Mouse (Mus musculus): ENCODE measurements at regions not wholly inside any gene's neighbourhood (a gene's known extent, or its start where the extent isn't known, plus 50 kb on each side); places are given as distances from the start of the nearest gene placed in this dataset.

GRCm38 (mm10) chr4:95233034-95233433, 181.0 kb upstream of the Jun start:
- TF ChIP-seq GATA1 (IDR thresholded peaks at IDR 0.05; ENCODE audit: borderline replicate concordance, low read length) (no peak), TAL1 (conservative IDR thresholded peaks at IDR 0.05; ENCODE audit: low read depth, low read length) (no peak), POLR2AphosphoS5 (IDR thresholded peaks at IDR 0.05; ENCODE audit: insufficient replicate concordance, low read depth, low read length) (no peak), GATA2 (IDR thresholded peaks at IDR 0.05; ENCODE audit: borderline replicate concordance, low read depth, low read length) (no peak), CTCF (IDR thresholded peaks at IDR 0.05; ENCODE audit: low read depth, low read length) (no peak)
- 0 out of 2 replicates have a peak, but pooled peaks cover 2% of the 10 kb centered on the region for H3K4me1 ChIP-seq (ENCODE audit: insufficient read depth, low read depth, low read length)

GRCm38 (mm10) chr4:95234030-95234555, 182.1 kb upstream of the Jun start:
- DNase-seq (ENCODE audit: low spot score) (no peak), ATAC-seq (ENCODE audit: extremely low read depth, insufficient number of reproducible peaks, low FRiP score, poor library complexity, severe bottlenecking) (no peak)
- Histone ChIP-seq H3K36me3 (replicated peaks) (no peaks in the 10 kb centered on the region), H3K9me3 (replicated peaks) (no peaks in the 10 kb centered on the region), H3K27me3 (ENCODE audit: insufficient read depth, low read length) (peaks cover 7% of the 10 kb centered on the region; the same call in 1 of the 2 replicates), H3K4me1 (ENCODE audit: insufficient read depth, low read depth, low read length) (0 out of 2 replicates have a peak, but pooled peaks cover 2% of the 10 kb centered on the region), H3K4me3 (ENCODE audit: low read depth, low read length) (no peak overlapping the region)
- no peak for TF ChIP-seq POLR2AphosphoS5 (IDR thresholded peaks at IDR 0.05; ENCODE audit: insufficient replicate concordance, low read depth, low read length)
- no peak for TF ChIP-seq CTCF (IDR thresholded peaks at IDR 0.05; ENCODE audit: low read depth, low read length)
- TF ChIP-seq GATA2 (IDR thresholded peaks at IDR 0.05; ENCODE audit: borderline replicate concordance, low read depth, low read length), result no peak
- TF ChIP-seq TAL1 (conservative IDR thresholded peaks at IDR 0.05; ENCODE audit: low read depth, low read length), result no peak
- TF ChIP-seq GATA1 (IDR thresholded peaks at IDR 0.05; ENCODE audit: borderline replicate concordance, low read length), result no peak

More at GRCm38 (mm10) chr4:95233034-95233433, 181.0 kb upstream of the Jun start:
- Histone ChIP-seq H3K36me3 (replicated peaks) (no peaks in the 10 kb centered on the region), H3K27me3 (ENCODE audit: insufficient read depth, low read length) (peaks cover 7% of the 10 kb centered on the region; the same call in 1 of the 2 replicates), H3K9me3 (replicated peaks) (no peaks in the 10 kb centered on the region), H3K4me3 (ENCODE audit: low read depth, low read length) (no peak overlapping the region)
- DNase-seq (ENCODE audit: low spot score) (no peak), ATAC-seq (ENCODE audit: extremely low read depth, insufficient number of reproducible peaks, low FRiP score, poor library complexity, severe bottlenecking) (no peak)

GRCm38 (mm10) chr4:95247977-95248376, 196.0 kb upstream of the Jun start:
- TF ChIP-seq GATA1 (IDR thresholded peaks at IDR 0.05; ENCODE audit: borderline replicate concordance, low read length), result no peak
- no peak for TF ChIP-seq TAL1 (conservative IDR thresholded peaks at IDR 0.05; ENCODE audit: low read depth, low read length)
- TF ChIP-seq GATA2 (IDR thresholded peaks at IDR 0.05; ENCODE audit: borderline replicate concordance, low read depth, low read length), result no peak
- TF ChIP-seq POLR2AphosphoS5 (IDR thresholded peaks at IDR 0.05; ENCODE audit: insufficient replicate concordance, low read depth, low read length), result no peak
- no peak for TF ChIP-seq CTCF (IDR thresholded peaks at IDR 0.05; ENCODE audit: low read depth, low read length)
- Histone ChIP-seq H3K36me3 (replicated peaks) (no peaks in the 10 kb centered on the region), H3K27me3 (ENCODE audit: insufficient read depth, low read length) (peaks cover 14% of the 10 kb centered on the region; the same call in 1 of the 2 replicates), H3K4me1 (ENCODE audit: insufficient read depth, low read depth, low read length) (peaks cover 3% of the 10 kb centered on the region; the same call in 1 of the 2 replicates), H3K4me3 (ENCODE audit: low read depth, low read length) (no peak overlapping the region), H3K9me3 (replicated peaks) (no peaks in the 10 kb centered on the region)
- DNase-seq (ENCODE audit: low spot score) (no peak), ATAC-seq (ENCODE audit: extremely low read depth, insufficient number of reproducible peaks, low FRiP score, poor library complexity, severe bottlenecking) (no peak)

DNA sequence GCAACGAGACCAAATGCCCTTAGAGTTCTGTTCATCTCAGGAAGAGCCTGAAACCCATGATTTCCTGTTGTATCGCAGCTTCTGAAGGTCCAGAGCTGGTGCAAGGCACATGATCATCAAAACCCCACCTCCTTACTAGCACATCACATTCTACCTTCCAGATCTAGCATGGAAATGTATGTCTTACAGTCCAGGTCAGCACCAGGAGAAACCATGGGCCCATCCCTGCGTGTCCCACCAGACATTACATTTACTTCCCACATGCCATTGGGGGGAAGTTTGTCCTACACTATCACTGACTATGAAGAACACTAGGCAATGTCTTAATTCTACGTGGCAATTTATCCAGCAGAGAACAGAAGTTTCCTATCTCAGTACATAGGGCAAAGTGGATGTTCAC, 197.0 kb upstream of the Jun start:
- H3K4me3 ChIP-seq (ENCODE audit: low read depth, low read length), result no peak overlapping the region
- peaks cover 14% of the 10 kb centered on the region; the same call in 1 of the 2 replicates for H3K27me3 ChIP-seq (ENCODE audit: insufficient read depth, low read length)
- H3K9me3 ChIP-seq (replicated peaks), result no peaks in the 10 kb centered on the region
- TF ChIP-seq CTCF (IDR thresholded peaks at IDR 0.05; ENCODE audit: low read depth, low read length) (no peak), POLR2AphosphoS5 (IDR thresholded peaks at IDR 0.05; ENCODE audit: insufficient replicate concordance, low read depth, low read length) (no peak), TAL1 (conservative IDR thresholded peaks at IDR 0.05; ENCODE audit: low read depth, low read length) (no peak), GATA1 (IDR thresholded peaks at IDR 0.05; ENCODE audit: borderline replicate concordance, low read length) (no peak), GATA2 (IDR thresholded peaks at IDR 0.05; ENCODE audit: borderline replicate concordance, low read depth, low read length) (no peak)
- ATAC-seq (ENCODE audit: extremely low read depth, insufficient number of reproducible peaks, low FRiP score, poor library complexity, severe bottlenecking) (no peak), DNase-seq (ENCODE audit: low spot score) (no peak)
- H3K4me1 ChIP-seq (ENCODE audit: insufficient read depth, low read depth, low read length), result peaks cover 3% of the 10 kb centered on the region; the same call in 1 of the 2 replicates
- H3K36me3 ChIP-seq (replicated peaks), result no peaks in the 10 kb centered on the region

DNA sequence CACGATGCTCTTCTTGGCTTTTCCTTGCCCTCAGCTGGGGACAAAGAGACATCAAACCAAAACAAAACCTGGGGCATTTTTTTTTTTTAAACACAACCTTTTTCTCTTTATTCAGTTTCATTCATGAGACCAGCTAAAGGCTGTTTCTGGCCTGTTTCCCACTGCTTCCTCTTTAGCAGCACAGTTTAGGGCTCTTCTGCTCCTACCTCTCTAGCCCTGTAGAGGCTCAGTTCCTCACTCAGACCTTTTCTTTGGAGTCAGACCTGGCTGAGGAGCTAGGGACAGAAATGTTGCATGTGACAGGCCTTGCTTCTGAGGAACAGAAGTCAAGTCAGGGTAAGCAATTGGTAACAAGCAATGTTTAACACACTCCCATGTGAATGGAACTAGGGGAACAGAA, 198.1 kb upstream of the Jun start:
- Histone ChIP-seq H3K36me3 (replicated peaks) (no peaks in the 10 kb centered on the region), H3K27me3 (ENCODE audit: insufficient read depth, low read length) (peaks cover 14% of the 10 kb centered on the region; the same call in 1 of the 2 replicates), H3K4me3 (ENCODE audit: low read depth, low read length) (no peak overlapping the region), H3K4me1 (ENCODE audit: insufficient read depth, low read depth, low read length) (peaks cover 3% of the 10 kb centered on the region; the same call in 1 of the 2 replicates), H3K9me3 (replicated peaks) (no peaks in the 10 kb centered on the region)
- DNase-seq (ENCODE audit: low spot score) (no peak), ATAC-seq (ENCODE audit: extremely low read depth, insufficient number of reproducible peaks, low FRiP score, poor library complexity, severe bottlenecking) (no peak)
- TF ChIP-seq GATA2 (IDR thresholded peaks at IDR 0.05; ENCODE audit: borderline replicate concordance, low read depth, low read length) (no peak), GATA1 (IDR thresholded peaks at IDR 0.05; ENCODE audit: borderline replicate concordance, low read length) (no peak), CTCF (IDR thresholded peaks at IDR 0.05; ENCODE audit: low read depth, low read length) (no peak), POLR2AphosphoS5 (IDR thresholded peaks at IDR 0.05; ENCODE audit: insufficient replicate concordance, low read depth, low read length) (no peak), TAL1 (conservative IDR thresholded peaks at IDR 0.05; ENCODE audit: low read depth, low read length) (no peak)

DNA sequence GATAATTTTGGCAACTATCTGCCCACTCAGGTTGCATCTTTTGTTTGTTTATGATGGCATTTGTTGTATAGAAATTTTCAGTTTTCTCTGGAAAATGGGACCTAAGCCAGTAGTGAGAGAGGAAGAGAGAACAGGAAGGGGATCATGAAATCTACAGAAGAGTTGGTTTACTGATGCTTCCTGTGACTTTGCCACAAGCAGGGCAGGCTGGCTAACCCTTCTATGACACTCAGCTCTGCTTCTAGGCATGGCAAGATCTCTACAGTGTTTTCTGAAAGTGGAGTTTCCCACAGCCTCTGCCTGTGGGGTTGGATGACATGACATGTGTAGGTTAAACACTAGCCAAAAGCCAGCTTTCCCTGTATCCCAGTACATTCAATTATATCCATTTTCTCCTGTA, 217.7 kb upstream of the Jun start:
- H3K36me3 ChIP-seq (replicated peaks), result no peaks in the 10 kb centered on the region
- DNase-seq (ENCODE audit: low spot score) (no peak), ATAC-seq (ENCODE audit: extremely low read depth, insufficient number of reproducible peaks, low FRiP score, poor library complexity, severe bottlenecking) (no peak)
- no peak for TF ChIP-seq POLR2AphosphoS5 (IDR thresholded peaks at IDR 0.05; ENCODE audit: insufficient replicate concordance, low read depth, low read length)
- TF ChIP-seq GATA1 (IDR thresholded peaks at IDR 0.05; ENCODE audit: borderline replicate concordance, low read length), result no peak
- no peak for TF ChIP-seq CTCF (IDR thresholded peaks at IDR 0.05; ENCODE audit: low read depth, low read length)
- no peak for TF ChIP-seq GATA2 (IDR thresholded peaks at IDR 0.05; ENCODE audit: borderline replicate concordance, low read depth, low read length)
- no peak for TF ChIP-seq TAL1 (conservative IDR thresholded peaks at IDR 0.05; ENCODE audit: low read depth, low read length)
- H3K27me3 ChIP-seq (ENCODE audit: insufficient read depth, low read length), result peaks cover 4% of the 10 kb centered on the region; the same call in 1 of the 2 replicates
- H3K4me1 ChIP-seq (ENCODE audit: insufficient read depth, low read depth, low read length), result peaks cover 4% of the 10 kb centered on the region; the same call in 1 of the 2 replicates
- H3K9me3 ChIP-seq (replicated peaks), result no peaks in the 10 kb centered on the region
- H3K4me3 ChIP-seq (ENCODE audit: low read depth, low read length), result no peak overlapping the region

Measured in G1E (cell line).